Mouse (Mus musculus): ENCODE measurements around the gene Pde9a.

- TF ChIP-seq CTCF (conservative IDR thresholded peaks at IDR 0.05; ENCODE audit: insufficient read depth, insufficient read length, low read depth, low read length): no peak
- no peak for TF ChIP-seq POLR2A (IDR thresholded peaks at IDR 0.05; ENCODE audit: low read depth, low read length)
Observed at GRCm38 (mm10) chr17:31391462-31391861, 5.5 kb downstream of the Pde9a start.
